Mouse (Mus musculus): ENCODE measurements at regions not wholly inside any gene's neighbourhood (a gene's known extent, or its start where the extent isn't known, plus 50 kb on each side); places are given as distances from the start of the nearest gene placed in this dataset.

- 93% methylated on average over 9 of the region's 9 CpGs for WGBS
Measured at GRCm38 (mm10) chr12:54549659-54550058, 106.7 kb downstream of the Sptssa start.

GRCm38 (mm10) chr12:54545821-54546608 lies 110.4 kb downstream of the Sptssa start:
- WGBS: 30% methylated on average over 16 of the region's 16 CpGs
- Histone ChIP-seq H3K27ac (replicated peaks; ENCODE audit: low read depth, low read length) (0 out of 2 replicates have a peak overlapping the region, but pooled peaks have one; percentile 39), H3K9ac (replicated peaks; ENCODE audit: low read length) (peak overlapping the region; percentile 34), H3K4me3 (replicated peaks; ENCODE audit: low read depth, low read length) (no peak overlapping the region), H3K4me1 (ENCODE audit: control insufficient read depth, insufficient read depth, low read length) (peaks cover 5% of the 10 kb centered on the region; the same call in 1 of the 2 replicates), H3K27me3 (ENCODE audit: control insufficient read depth, insufficient read depth, low read length) (no peaks in the 10 kb centered on the region), H3K9me3 (ENCODE audit: control insufficient read depth, low read length) (no peaks in the 10 kb centered on the region), H3K36me3 (ENCODE audit: control insufficient read depth, insufficient read depth, low read length) (no peaks in the 10 kb centered on the region), H3K4me2 (ENCODE audit: low read length) (peak overlapping the region; percentile 33)
- DNase-seq (peak; percentile 93), ATAC-seq (ENCODE audit: low FRiP score, low TSS enrichment) (peak; percentile 50)

More at GRCm38 (mm10) chr12:54549659-54550058, 106.7 kb downstream of the Sptssa start:
- no peak overlapping the region for H3K27ac ChIP-seq (replicated peaks; ENCODE audit: low read depth, low read length)
- H3K9ac ChIP-seq (replicated peaks; ENCODE audit: low read length): no peak overlapping the region
- no peak overlapping the region for H3K4me2 ChIP-seq (ENCODE audit: low read length)
- H3K36me3 ChIP-seq (ENCODE audit: control insufficient read depth, insufficient read depth, low read length): no peaks in the 10 kb centered on the region
- no peaks in the 10 kb centered on the region for H3K27me3 ChIP-seq (ENCODE audit: control insufficient read depth, insufficient read depth, low read length)
- DNase-seq (no peak), ATAC-seq (ENCODE audit: low FRiP score, low TSS enrichment) (no peak)
- H3K4me1 ChIP-seq (ENCODE audit: control insufficient read depth, insufficient read depth, low read length): peaks cover 5% of the 10 kb centered on the region; the same call in 1 of the 2 replicates
- no peaks in the 10 kb centered on the region for H3K9me3 ChIP-seq (ENCODE audit: control insufficient read depth, low read length)
- H3K4me3 ChIP-seq (replicated peaks; ENCODE audit: low read depth, low read length): no peak overlapping the region

GRCm38 (mm10) chr12:54538320-54538705 lies 118.1 kb downstream of the Sptssa start:
- DNase-seq (no peak), ATAC-seq (ENCODE audit: low FRiP score, low TSS enrichment) (no peak)
- H3K4me3 ChIP-seq (replicated peaks; ENCODE audit: low read depth, low read length): no peak overlapping the region
- H3K4me1 ChIP-seq (ENCODE audit: control insufficient read depth, insufficient read depth, low read length): peaks cover 7% of the 10 kb centered on the region; the same call in 1 of the 2 replicates
- H3K27me3 ChIP-seq (ENCODE audit: control insufficient read depth, insufficient read depth, low read length): no peaks in the 10 kb centered on the region
- WGBS: 92% methylated on average over 4 of the region's 4 CpGs
- H3K9me3 ChIP-seq (ENCODE audit: control insufficient read depth, low read length): no peaks in the 10 kb centered on the region
- H3K36me3 ChIP-seq (ENCODE audit: control insufficient read depth, insufficient read depth, low read length): no peaks in the 10 kb centered on the region
- H3K27ac ChIP-seq (replicated peaks; ENCODE audit: low read depth, low read length): no peak overlapping the region
- no peak overlapping the region for H3K4me2 ChIP-seq (ENCODE audit: low read length)
- H3K9ac ChIP-seq (replicated peaks; ENCODE audit: low read length): no peak overlapping the region

GRCm38 (mm10) chr12:54537690-54538319 lies 118.6 kb downstream of the Sptssa start:
- H3K9ac ChIP-seq (replicated peaks; ENCODE audit: low read length): no peak overlapping the region
- no peak overlapping the region for H3K4me3 ChIP-seq (replicated peaks; ENCODE audit: low read depth, low read length)
- no peaks in the 10 kb centered on the region for H3K9me3 ChIP-seq (ENCODE audit: control insufficient read depth, low read length)
- peaks cover 7% of the 10 kb centered on the region; the same call in 1 of the 2 replicates for H3K4me1 ChIP-seq (ENCODE audit: control insufficient read depth, insufficient read depth, low read length)
- H3K27me3 ChIP-seq (ENCODE audit: control insufficient read depth, insufficient read depth, low read length): no peaks in the 10 kb centered on the region
- no peak overlapping the region for H3K4me2 ChIP-seq (ENCODE audit: low read length)
- no peak overlapping the region for H3K27ac ChIP-seq (replicated peaks; ENCODE audit: low read depth, low read length)
- WGBS: 88% methylated on average over 7 of the region's 7 CpGs
- H3K36me3 ChIP-seq (ENCODE audit: control insufficient read depth, insufficient read depth, low read length): no peaks in the 10 kb centered on the region
- DNase-seq (no peak), ATAC-seq (ENCODE audit: low FRiP score, low TSS enrichment) (no peak)

GRCm38 (mm10) chr12:54537022-54537421 lies 119.4 kb downstream of the Sptssa start:
- Histone ChIP-seq H3K36me3 (ENCODE audit: control insufficient read depth, insufficient read depth, low read length) (no peaks in the 10 kb centered on the region), H3K4me2 (ENCODE audit: low read length) (no peak overlapping the region), H3K4me3 (replicated peaks; ENCODE audit: low read depth, low read length) (no peak overlapping the region), H3K9me3 (ENCODE audit: control insufficient read depth, low read length) (no peaks in the 10 kb centered on the region), H3K27ac (replicated peaks; ENCODE audit: low read depth, low read length) (no peak overlapping the region), H3K4me1 (ENCODE audit: control insufficient read depth, insufficient read depth, low read length) (peaks cover 7% of the 10 kb centered on the region; the same call in 1 of the 2 replicates), H3K9ac (replicated peaks; ENCODE audit: low read length) (no peak overlapping the region), H3K27me3 (ENCODE audit: control insufficient read depth, insufficient read depth, low read length) (no peaks in the 10 kb centered on the region)
- no peak for DNase-seq
- WGBS: 60% methylated on average over 7 of the region's 7 CpGs
- ATAC-seq (ENCODE audit: low FRiP score, low TSS enrichment): no peak

DNA sequence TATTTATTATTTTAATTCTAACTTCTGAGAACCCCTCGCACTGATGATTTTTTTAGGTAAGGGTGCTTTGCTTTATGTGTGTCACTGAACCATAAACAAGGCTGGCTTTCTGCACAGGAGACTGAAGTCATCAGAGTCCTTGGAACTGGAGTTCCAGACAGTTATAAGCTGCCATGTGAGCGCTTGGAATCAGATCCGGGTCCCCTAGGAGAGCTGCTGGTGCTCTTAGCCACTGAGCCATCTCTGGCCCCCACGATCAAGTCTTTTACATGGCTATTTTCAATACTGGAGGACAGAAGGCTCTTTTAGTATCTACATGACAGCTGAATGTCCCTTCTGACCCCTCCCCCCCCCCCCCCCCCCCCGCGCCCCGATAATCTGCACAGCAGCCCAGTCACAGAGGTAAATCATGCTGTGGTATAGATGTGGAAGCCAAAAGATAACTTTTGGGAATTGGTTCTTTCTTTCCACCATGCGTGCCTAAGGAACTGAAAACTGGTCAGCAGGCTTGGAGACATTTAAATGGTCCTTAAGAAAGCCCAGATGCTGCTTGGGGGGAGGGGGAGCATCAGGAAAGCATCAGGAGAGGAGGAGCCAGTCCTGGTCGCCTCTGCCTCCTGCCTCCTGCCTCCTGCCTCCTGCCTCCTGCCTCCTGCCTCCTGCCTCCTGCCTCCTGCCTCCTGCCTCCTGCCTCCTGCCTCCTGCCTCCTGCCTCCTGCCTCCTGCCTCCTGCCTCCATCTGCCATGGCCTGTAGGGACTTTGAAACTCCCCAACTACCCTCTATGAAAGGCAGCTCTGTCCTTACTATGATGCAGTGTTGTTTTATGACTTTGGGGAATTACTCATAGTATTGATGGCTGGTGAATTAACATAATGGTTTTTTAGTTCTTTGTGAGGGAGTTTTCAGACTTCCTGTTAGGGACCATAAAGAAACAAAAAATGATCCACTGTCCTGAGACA lies 120.5 kb downstream of the Sptssa start:
- Histone ChIP-seq H3K4me3 (replicated peaks; ENCODE audit: low read depth, low read length) (no peak overlapping the region), H3K27ac (replicated peaks; ENCODE audit: low read depth, low read length) (no peak overlapping the region), H3K4me2 (ENCODE audit: low read length) (no peak overlapping the region), H3K9ac (replicated peaks; ENCODE audit: low read length) (no peak overlapping the region), H3K36me3 (ENCODE audit: control insufficient read depth, insufficient read depth, low read length) (no peaks in the 10 kb centered on the region), H3K9me3 (ENCODE audit: control insufficient read depth, low read length) (no peaks in the 10 kb centered on the region), H3K4me1 (ENCODE audit: control insufficient read depth, insufficient read depth, low read length) (peaks cover 7% of the 10 kb centered on the region; the same call in 1 of the 2 replicates), H3K27me3 (ENCODE audit: control insufficient read depth, insufficient read depth, low read length) (no peaks in the 10 kb centered on the region)
- 36% methylated on average over 8 of the region's 9 CpGs for WGBS
- ATAC-seq (ENCODE audit: low FRiP score, low TSS enrichment) (no peak), DNase-seq (no peak)

DNA sequence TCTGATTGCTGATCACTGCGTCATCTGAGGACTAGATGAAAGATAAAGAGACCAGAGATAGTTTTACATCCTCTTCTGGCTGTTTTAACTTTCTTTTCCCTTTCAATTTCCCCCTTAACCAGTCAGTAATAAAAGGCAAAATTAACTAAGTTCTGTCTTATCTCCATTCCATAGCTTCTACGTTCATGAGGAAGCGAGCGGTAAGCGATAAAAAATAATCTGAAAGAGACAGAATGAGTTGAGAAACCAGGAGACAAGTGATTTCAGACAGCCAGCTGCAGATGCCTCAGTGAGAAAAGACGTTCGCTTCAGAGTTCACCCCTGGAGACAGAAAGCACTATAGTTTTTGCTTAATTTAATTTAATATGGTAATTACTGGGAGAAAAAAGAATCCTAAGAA lies 121.5 kb downstream of the Sptssa start:
- H3K27me3 ChIP-seq (ENCODE audit: control insufficient read depth, insufficient read depth, low read length): no peaks in the 10 kb centered on the region
- H3K27ac ChIP-seq (replicated peaks; ENCODE audit: low read depth, low read length): no peak overlapping the region
- ATAC-seq (ENCODE audit: low FRiP score, low TSS enrichment) (no peak), DNase-seq (no peak)
- no peak overlapping the region for H3K4me3 ChIP-seq (replicated peaks; ENCODE audit: low read depth, low read length)
- H3K4me2 ChIP-seq (ENCODE audit: low read length): no peak overlapping the region
- H3K9me3 ChIP-seq (ENCODE audit: control insufficient read depth, low read length): no peaks in the 10 kb centered on the region
- peaks cover 7% of the 10 kb centered on the region; the same call in 1 of the 2 replicates for H3K4me1 ChIP-seq (ENCODE audit: control insufficient read depth, insufficient read depth, low read length)
- WGBS: 64% methylated on average over 7 of the region's 7 CpGs
- H3K36me3 ChIP-seq (ENCODE audit: control insufficient read depth, insufficient read depth, low read length): no peaks in the 10 kb centered on the region
- no peak overlapping the region for H3K9ac ChIP-seq (replicated peaks; ENCODE audit: low read length)

GRCm38 (mm10) chr12:54533134-54533533 lies 123.2 kb downstream of the Sptssa start:
- no peaks in the 10 kb centered on the region for H3K36me3 ChIP-seq (ENCODE audit: control insufficient read depth, insufficient read depth, low read length)
- no peak overlapping the region for H3K4me3 ChIP-seq (replicated peaks; ENCODE audit: low read depth, low read length)
- no peak overlapping the region for H3K4me2 ChIP-seq (ENCODE audit: low read length)
- H3K9me3 ChIP-seq (ENCODE audit: control insufficient read depth, low read length): no peaks in the 10 kb centered on the region
- ATAC-seq (ENCODE audit: low FRiP score, low TSS enrichment) (no peak), DNase-seq (no peak)
- H3K27me3 ChIP-seq (ENCODE audit: control insufficient read depth, insufficient read depth, low read length): no peaks in the 10 kb centered on the region
- 58% methylated on average over 5 of the region's 5 CpGs for WGBS
- no peak overlapping the region for H3K9ac ChIP-seq (replicated peaks; ENCODE audit: low read length)
- peaks cover 7% of the 10 kb centered on the region; the same call in 1 of the 2 replicates for H3K4me1 ChIP-seq (ENCODE audit: control insufficient read depth, insufficient read depth, low read length)
- H3K27ac ChIP-seq (replicated peaks; ENCODE audit: low read depth, low read length): no peak overlapping the region
